Mouse (Mus musculus): Measurements from ENCODE around the gene Klhl11. TPM values are rescaled to one million over a fixed set of nuclear protein-coding genes. Genes with fewer than 3 reads are reported as not detected.

The Klhl11 gene
- polyA plus RNA-seq (2012; rRNA removed), result 2.6 and 4.2 TPM in 2 replicates

DNA sequence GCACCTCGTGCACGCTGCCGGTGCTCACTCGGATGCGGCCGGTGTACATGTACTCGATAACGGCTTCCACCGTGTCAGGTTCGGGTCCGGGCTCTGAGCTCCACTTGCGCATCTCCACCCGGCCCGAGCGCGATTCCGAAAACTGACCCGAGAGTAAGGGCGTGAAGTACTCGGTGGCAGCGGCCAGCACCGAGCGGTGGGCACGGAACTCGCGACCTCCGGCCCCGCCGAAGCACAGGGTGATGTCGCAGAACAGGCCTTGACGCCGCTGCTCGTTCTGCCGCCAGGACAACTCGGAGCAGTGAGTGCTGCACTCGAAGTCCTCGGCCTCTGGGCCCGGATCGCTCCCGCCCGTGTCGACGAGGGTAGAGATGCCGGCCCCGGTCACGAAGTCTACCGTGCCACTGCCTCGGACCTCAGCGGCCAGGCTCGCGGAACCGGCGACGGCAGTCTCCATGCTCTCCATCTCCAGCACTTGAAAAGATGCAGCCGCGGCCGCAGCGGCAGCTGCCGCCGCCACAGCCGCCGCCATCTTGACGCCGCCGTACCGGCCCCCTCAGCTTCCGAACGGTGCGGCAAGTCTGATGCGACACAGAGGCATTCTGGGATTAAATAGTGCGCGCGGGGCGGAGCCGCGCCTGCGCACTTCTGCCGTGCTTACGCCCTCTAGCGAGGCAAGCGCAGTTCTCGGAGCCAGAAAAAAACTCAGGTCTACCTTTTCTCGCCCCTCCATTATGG is at the start of gene Klhl11:
Klhl11 (minus strand) TSS at position 545 of the 738 bp plus-strand sequence.
- under 1% methylated on average over 83 of the region's 83 CpGs for WGBS
- Histone ChIP-seq H3K27me3 (ENCODE audit: control insufficient read depth, insufficient read depth, low read length) (no peaks in the 10 kb centered on the region), H3K27ac (ENCODE audit: insufficient read depth, low read length) (peak within 1 kb of the TSS; percentile 54)

DNA sequence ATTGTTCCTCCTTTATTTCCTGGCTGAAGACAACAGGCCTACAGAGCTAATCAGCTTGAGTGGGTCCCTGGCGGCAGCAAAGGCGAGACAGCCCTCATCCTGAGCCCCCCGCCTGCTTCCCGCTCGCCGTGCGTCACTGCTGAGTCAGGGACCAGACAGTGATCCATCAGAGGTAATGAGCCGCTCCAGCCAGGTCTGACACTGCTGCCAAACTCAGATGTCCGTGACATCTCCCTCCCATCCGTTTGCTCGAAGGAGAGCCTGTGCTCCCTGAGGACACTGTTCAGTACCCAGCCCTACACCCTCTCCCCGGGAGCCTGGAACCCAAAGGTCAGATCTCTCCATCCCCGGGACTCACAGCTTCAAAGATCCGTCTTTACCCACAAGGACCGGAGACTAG is 48.3 kb upstream of the Klhl11 start:
- TF ChIP-seq POLR2A (IDR thresholded peaks at IDR 0.05; ENCODE audit: low read depth, low read length) (no peak), CTCF (IDR thresholded peaks at IDR 0.05; ENCODE audit: extremely low read depth, insufficient read depth, insufficient read length, insufficient replicate concordance) (no peak)
- 91% methylated on average over 15 of the region's 15 CpGs for WGBS
- no peak for DNase-seq (ENCODE audit: low read depth in 1 of 2, low spot score in 2 of 2)
- H3K27me3 ChIP-seq (ENCODE audit: control insufficient read depth, insufficient read depth, low read length), result no peaks in the 10 kb centered on the region
- no peak overlapping the region for H3K27ac ChIP-seq (ENCODE audit: insufficient read depth, low read length)
- no peaks in the 10 kb centered on the region for H3K4me1 ChIP-seq (ENCODE audit: control insufficient read depth, insufficient read depth, insufficient read length)
- peaks cover 40% of the 10 kb centered on the region for H3K36me3 ChIP-seq (ENCODE audit: control insufficient read depth, insufficient read depth, low read length)
- H3K4me3 ChIP-seq (ENCODE audit: extremely low read depth, insufficient read depth, insufficient read length), result no peak overlapping the region

More for the DNA sequence above, at the start of gene Klhl11:
- peaks cover 5% of the 10 kb centered on the region; the same call in 1 of the 2 replicates for H3K4me1 ChIP-seq (ENCODE audit: control insufficient read depth, insufficient read depth, insufficient read length)
- TF ChIP-seq CTCF (IDR thresholded peaks at IDR 0.05; ENCODE audit: extremely low read depth, insufficient read depth, insufficient read length, insufficient replicate concordance) (peak; percentile 79), POLR2A (IDR thresholded peaks at IDR 0.05; ENCODE audit: low read depth, low read length) (peak; percentile 84)
- DNase-seq (ENCODE audit: low read depth in 1 of 2, low spot score in 2 of 2), result peak; percentile 82 to 85
- H3K36me3 ChIP-seq (ENCODE audit: control insufficient read depth, insufficient read depth, low read length), result peaks cover 6% of the 10 kb centered on the region
- peak within 1 kb of the TSS; percentile 97 for H3K4me3 ChIP-seq (ENCODE audit: extremely low read depth, insufficient read depth, insufficient read length)

DNA sequence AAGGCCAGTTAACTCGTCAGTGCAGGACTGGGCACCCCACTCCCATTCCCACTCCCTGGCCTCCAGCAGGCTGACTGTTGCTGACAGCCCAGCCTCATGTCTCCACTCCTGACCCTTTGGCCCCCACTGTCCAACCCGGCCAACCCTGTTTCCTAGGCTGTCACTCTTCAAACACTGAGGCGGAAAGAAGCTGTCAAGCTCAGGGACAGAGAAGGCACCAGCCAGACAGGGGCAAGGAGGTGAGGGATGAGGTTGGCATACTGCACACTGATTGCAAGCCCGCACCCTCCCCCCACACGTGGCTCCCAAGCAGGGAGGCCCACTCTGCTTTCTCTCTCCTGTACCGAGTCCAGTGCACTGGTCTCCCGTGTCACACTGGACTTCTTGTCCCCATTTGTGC is 46.6 kb upstream of the Klhl11 start:
- H3K4me3 ChIP-seq (ENCODE audit: extremely low read depth, insufficient read depth, insufficient read length), result no peak overlapping the region
- no peaks in the 10 kb centered on the region for H3K27me3 ChIP-seq (ENCODE audit: control insufficient read depth, insufficient read depth, low read length)
- no peak for DNase-seq (ENCODE audit: low read depth in 1 of 2, low spot score in 2 of 2)
- H3K27ac ChIP-seq (ENCODE audit: insufficient read depth, low read length), result no peak overlapping the region
- WGBS, result 92% methylated on average over 7 of the region's 7 CpGs
- TF ChIP-seq CTCF (IDR thresholded peaks at IDR 0.05; ENCODE audit: extremely low read depth, insufficient read depth, insufficient read length, insufficient replicate concordance), result no peak
- no peak for TF ChIP-seq POLR2A (IDR thresholded peaks at IDR 0.05; ENCODE audit: low read depth, low read length)
- H3K36me3 ChIP-seq (ENCODE audit: control insufficient read depth, insufficient read depth, low read length), result peaks cover 52% of the 10 kb centered on the region
- H3K4me1 ChIP-seq (ENCODE audit: control insufficient read depth, insufficient read depth, insufficient read length), result no peaks in the 10 kb centered on the region

DNA sequence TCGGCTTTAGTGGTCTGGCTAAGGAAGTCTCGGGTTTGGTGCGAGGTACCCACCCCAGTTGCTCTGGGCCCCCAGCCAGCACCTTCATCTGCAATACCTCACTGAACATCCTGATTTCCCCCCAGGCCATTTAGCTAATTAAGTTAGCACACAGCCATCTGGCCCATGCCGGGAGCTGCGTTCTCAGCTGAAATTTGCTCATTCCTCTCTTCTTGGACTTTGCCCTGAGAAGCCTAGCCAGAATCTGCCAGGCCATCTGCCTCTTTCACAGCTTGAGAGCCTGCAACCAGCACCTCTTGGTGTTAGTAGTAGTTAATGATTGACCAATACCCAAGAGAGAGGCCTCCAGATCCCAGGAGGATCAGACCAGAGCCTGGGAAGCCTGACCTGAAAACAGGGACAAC is 45.6 kb upstream of the Klhl11 start:
- Histone ChIP-seq H3K27ac (ENCODE audit: insufficient read depth, low read length) (no peak overlapping the region), H3K36me3 (ENCODE audit: control insufficient read depth, insufficient read depth, low read length) (peaks cover 56% of the 10 kb centered on the region), H3K4me1 (ENCODE audit: control insufficient read depth, insufficient read depth, insufficient read length) (no peaks in the 10 kb centered on the region), H3K27me3 (ENCODE audit: control insufficient read depth, insufficient read depth, low read length) (no peaks in the 10 kb centered on the region), H3K4me3 (ENCODE audit: extremely low read depth, insufficient read depth, insufficient read length) (no peak overlapping the region)
- no peak for TF ChIP-seq CTCF (IDR thresholded peaks at IDR 0.05; ENCODE audit: extremely low read depth, insufficient read depth, insufficient read length, insufficient replicate concordance)
- no peak for TF ChIP-seq POLR2A (IDR thresholded peaks at IDR 0.05; ENCODE audit: low read depth, low read length)
- no peak for DNase-seq (ENCODE audit: low read depth in 1 of 2, low spot score in 2 of 2)
- 97% methylated on average over 5 of the region's 5 CpGs for WGBS

DNA sequence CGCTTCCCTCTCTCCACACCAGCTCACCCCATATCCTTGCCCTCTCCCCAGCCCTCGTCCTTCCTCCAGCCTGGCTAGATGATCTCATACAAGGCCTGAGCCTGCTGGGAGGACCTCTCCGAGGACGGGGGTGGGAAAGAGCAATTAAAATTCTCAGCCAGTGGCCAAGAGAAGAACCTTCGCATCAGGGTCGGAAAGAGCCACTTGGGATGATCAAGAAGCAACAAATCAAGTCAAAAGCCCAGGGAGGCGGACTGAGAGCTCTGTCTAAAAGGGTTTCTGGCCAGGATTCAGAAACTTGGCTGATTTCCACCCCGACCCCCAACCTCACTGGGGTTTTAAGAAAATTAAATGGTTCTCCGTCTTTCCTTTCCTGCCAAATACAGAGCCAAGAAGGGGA is 43.8 kb upstream of the Klhl11 start:
- TF ChIP-seq POLR2A (IDR thresholded peaks at IDR 0.05; ENCODE audit: low read depth, low read length) (no peak), CTCF (IDR thresholded peaks at IDR 0.05; ENCODE audit: extremely low read depth, insufficient read depth, insufficient read length, insufficient replicate concordance) (no peak)
- WGBS, result 82% methylated on average over 9 of the region's 9 CpGs
- H3K36me3 ChIP-seq (ENCODE audit: control insufficient read depth, insufficient read depth, low read length), result peaks cover 58% of the 10 kb centered on the region
- H3K27ac ChIP-seq (ENCODE audit: insufficient read depth, low read length), result no peak overlapping the region
- no peaks in the 10 kb centered on the region for H3K27me3 ChIP-seq (ENCODE audit: control insufficient read depth, insufficient read depth, low read length)
- H3K4me1 ChIP-seq (ENCODE audit: control insufficient read depth, insufficient read depth, insufficient read length), result no peaks in the 10 kb centered on the region
- DNase-seq (ENCODE audit: low read depth in 1 of 2, low spot score in 2 of 2), result no peak
- H3K4me3 ChIP-seq (ENCODE audit: extremely low read depth, insufficient read depth, insufficient read length), result no peak overlapping the region

DNA sequence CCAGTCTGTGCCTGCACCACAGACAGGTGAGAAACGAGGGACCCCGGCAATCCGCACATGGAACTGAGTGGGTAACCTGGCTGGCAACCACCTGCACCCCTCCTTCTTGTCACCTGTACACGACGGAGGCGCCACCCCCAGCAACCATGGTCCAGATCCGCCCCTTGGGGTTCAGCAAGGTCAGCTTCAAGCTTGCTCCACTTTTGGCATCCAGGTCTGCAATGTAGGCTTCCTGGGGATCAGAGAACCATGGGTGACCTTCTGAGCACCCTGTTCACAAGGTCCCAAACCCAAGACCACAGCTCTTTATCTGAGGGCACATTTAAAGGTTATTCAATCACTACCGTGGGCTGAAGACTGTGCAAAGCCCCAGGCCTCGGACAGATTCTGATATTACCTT is 43.2 kb upstream of the Klhl11 start:
- DNase-seq (ENCODE audit: low read depth in 1 of 2, low spot score in 2 of 2), result no peak

DNA sequence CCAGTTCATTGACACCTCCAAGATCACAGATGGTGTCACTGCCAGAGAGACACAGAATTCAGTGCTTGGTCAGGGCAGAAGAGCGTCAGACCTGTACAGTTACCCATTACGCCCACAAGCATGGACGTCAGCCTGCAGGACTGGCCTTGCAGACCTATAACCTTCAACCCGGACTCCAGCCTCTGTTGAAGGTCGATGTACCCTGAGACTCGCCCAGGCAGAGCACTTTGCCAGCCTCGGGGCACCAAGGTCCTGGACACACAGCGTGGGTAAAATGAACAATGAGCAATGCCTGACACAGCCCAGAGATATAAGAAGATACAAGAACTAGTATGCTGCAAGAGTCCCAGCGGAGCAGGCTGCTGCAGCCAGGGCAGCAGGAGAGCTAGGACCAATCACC is 42.5 kb upstream of the Klhl11 start:
- Histone ChIP-seq H3K36me3 (ENCODE audit: control insufficient read depth, insufficient read depth, low read length) (peaks cover 58% of the 10 kb centered on the region), H3K4me1 (ENCODE audit: control insufficient read depth, insufficient read depth, insufficient read length) (no peaks in the 10 kb centered on the region), H3K27me3 (ENCODE audit: control insufficient read depth, insufficient read depth, low read length) (no peaks in the 10 kb centered on the region), H3K4me3 (ENCODE audit: extremely low read depth, insufficient read depth, insufficient read length) (no peak overlapping the region), H3K27ac (ENCODE audit: insufficient read depth, low read length) (0 out of 2 replicates have a peak overlapping the region, but pooled peaks have one; percentile 22)
- no peak for TF ChIP-seq CTCF (IDR thresholded peaks at IDR 0.05; ENCODE audit: extremely low read depth, insufficient read depth, insufficient read length, insufficient replicate concordance)
- no peak for TF ChIP-seq POLR2A (IDR thresholded peaks at IDR 0.05; ENCODE audit: low read depth, low read length)
- 90% methylated on average over 9 of the region's 9 CpGs for WGBS
- no peak for DNase-seq (ENCODE audit: low read depth in 1 of 2, low spot score in 2 of 2)

More for the DNA sequence above, 43.2 kb upstream of the Klhl11 start:
- 88% methylated on average over 9 of the region's 9 CpGs for WGBS
- no peak overlapping the region for H3K27ac ChIP-seq (ENCODE audit: insufficient read depth, low read length)
- no peaks in the 10 kb centered on the region for H3K27me3 ChIP-seq (ENCODE audit: control insufficient read depth, insufficient read depth, low read length)
- H3K4me1 ChIP-seq (ENCODE audit: control insufficient read depth, insufficient read depth, insufficient read length), result no peaks in the 10 kb centered on the region
- no peak overlapping the region for H3K4me3 ChIP-seq (ENCODE audit: extremely low read depth, insufficient read depth, insufficient read length)
- peaks cover 58% of the 10 kb centered on the region for H3K36me3 ChIP-seq (ENCODE audit: control insufficient read depth, insufficient read depth, low read length)
- TF ChIP-seq POLR2A (IDR thresholded peaks at IDR 0.05; ENCODE audit: low read depth, low read length) (no peak), CTCF (IDR thresholded peaks at IDR 0.05; ENCODE audit: extremely low read depth, insufficient read depth, insufficient read length, insufficient replicate concordance) (no peak)
